Mouse (Mus musculus) spleen, adult 2 months (tissue): ENCODE results near the gene Olfr855.

Experiments
- CTCF ChIP-seq: fragments of 200-500 bp; IDR thresholded peaks from 2 replicates; pipeline ENCODE4 v1.5.1; 2011; ENCODE audit warnings: mild to moderate bottlenecking, inconsistent platforms; ENCODE audit not compliant: insufficient read depth, insufficient read length, insufficient replicate concordance; ENCODE audit errors: extremely low read depth
- POLR2A ChIP-seq: fragments of 200-500 bp; IDR thresholded peaks from 2 replicates; pipeline ENCODE4 v1.6.1; 2011; ENCODE audit warnings: low read depth, low read length, inconsistent platforms

DNA sequence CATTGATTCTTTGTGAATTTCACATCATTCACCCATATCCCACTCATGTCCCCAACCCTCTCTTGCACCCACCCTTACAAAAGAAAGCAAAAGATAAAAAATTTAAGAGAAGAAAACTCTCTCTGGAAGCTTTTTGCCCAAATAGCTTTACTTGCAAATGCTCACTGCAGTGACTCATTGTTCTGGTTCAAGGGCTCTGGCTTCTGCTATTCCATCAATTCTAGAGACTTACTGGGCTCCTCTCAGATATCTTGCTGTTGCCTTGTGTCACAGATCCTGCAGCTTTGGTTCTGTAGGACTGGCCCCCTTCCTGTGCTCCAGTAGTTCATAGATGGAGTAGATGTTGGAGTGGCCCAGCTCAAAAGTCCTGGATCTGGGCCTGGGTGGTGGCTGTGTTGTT, 47.2 kb downstream of the Olfr855 start:
- TF ChIP-seq POLR2A (no peak), CTCF (no peak)
